Comparison of ENCODE assay signal across 25 mouse cellular contexts in the genomic region with DNA sequence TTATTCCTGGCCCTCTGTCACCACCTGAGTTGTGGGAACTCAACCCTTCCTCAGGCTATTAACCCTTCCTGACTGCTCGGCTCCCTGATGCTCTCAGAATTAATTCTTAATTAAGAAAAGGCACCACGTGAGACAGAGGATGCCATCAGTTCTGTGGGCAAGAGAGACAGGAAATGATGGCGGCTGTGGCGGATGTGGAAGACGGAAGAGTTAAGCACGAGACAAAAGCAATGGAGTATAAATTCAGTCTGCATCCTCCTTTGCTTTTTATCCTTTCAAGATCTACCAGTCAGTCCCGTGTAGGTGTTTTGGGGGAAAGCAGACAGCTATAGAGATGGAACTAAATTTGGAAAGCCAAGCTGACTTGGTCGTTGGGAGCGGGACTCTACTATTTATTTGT.
DNase-seq lines count a peak whose midpoint lies in the region; ATAC-seq lines count a peak whose summit lies in the region.
"Had no signal": no experiment of that assay in that cellular context is flagged by ENCODE, and none has a peak within 500 bp of the region (broad histone marks: within the 10 kb centered on the region; RNA-seq: fewer than 3 reads in every experiment).

No protein-coding gene starts in this region.

- H3K9ac ChIP-seq in forebrain, embryonic 14.5 days (ENCODE audit: low read length): no peak overlapping the region
- H3K9ac ChIP-seq: embryonic facial prominence, embryonic 13.5 days; forebrain, embryonic 12.5 days; forebrain, postnatal 0 days; hindbrain, embryonic 12.5 days had no signal

- ATAC-seq in activated CD4-positive, CD25-positive, alpha-beta regulatory T cell, adult 4 months: peak; percentile 75
- no peak for ATAC-seq in forebrain, embryonic 14.5 days
- no peak for ATAC-seq in megakaryocyte progenitor cell, adult 5-6 weeks (replicated peaks; ENCODE audit: poor library complexity)
- ATAC-seq: forebrain, postnatal 0 days; hindbrain, embryonic 16.5 days had no signal

- H3K4me2 ChIP-seq in forebrain, embryonic 14.5 days (ENCODE audit: low read length): no peak overlapping the region
- H3K4me2 ChIP-seq: embryonic facial prominence, embryonic 13.5 days; forebrain, embryonic 12.5 days; heart, embryonic 11.5 days; hindbrain, embryonic 12.5 days had no signal

- peak; percentile 30 for DNase-seq in thymus, postnatal 0 days (ENCODE audit: low spot score)
- DNase-seq in thymus, postnatal 4 days: no peak
- DNase-seq in naive thymus-derived CD4-positive, alpha-beta T cell, adult 2 months (ENCODE audit: low read depth): peak; percentile 76
- DNase-seq in forebrain, embryonic 14.5 days (ENCODE audit: low spot score): no peak
- DNase-seq in cerebellum, postnatal 36 days: no peak
- DNase-seq: adrenal gland, adult 2 months; adrenal gland, postnatal 14 days; cerebellum, adult 11 months; cerebellum, adult 2 months; cerebellum, adult 9-11 months; cerebellum, postnatal 25 days; embryo, embryonic 11 days; forebrain, postnatal 0 days; gastrocnemius, adult 2 months; gastrocnemius, postnatal 14 days; heart, adult 11 months had no signal

- no peaks in the 10 kb centered on the region for H3K36me3 ChIP-seq in forebrain, embryonic 14.5 days (ENCODE audit: control insufficient read depth, insufficient read depth, low read length)
- H3K36me3 ChIP-seq: embryonic facial prominence, embryonic 10.5 days; embryonic facial prominence, embryonic 13.5 days; forebrain, embryonic 12.5 days; hindbrain, embryonic 12.5 days had no signal

- H3K4me3 ChIP-seq in forebrain, embryonic 14.5 days (ENCODE audit: low read depth, low read length): no peak overlapping the region
- H3K4me3 ChIP-seq: embryonic facial prominence, embryonic 10.5 days; embryonic facial prominence, embryonic 13.5 days; erythroblast, embryonic 14.5 days; forebrain, embryonic 12.5 days; gastrocnemius, adult 2 months; hindbrain, embryonic 12.5 days had no signal

- H3K27ac ChIP-seq in forebrain, embryonic 14.5 days (ENCODE audit: low read depth, low read length): no peak overlapping the region
- H3K27ac ChIP-seq: embryonic facial prominence, embryonic 10.5 days; embryonic facial prominence, embryonic 13.5 days; forebrain, embryonic 12.5 days; gastrocnemius, adult 2 months; hindbrain, embryonic 12.5 days had no signal

- H3K9me3 ChIP-seq in forebrain, embryonic 14.5 days (replicated peaks; ENCODE audit: control insufficient read depth, low read length): no peaks in the 10 kb centered on the region
- H3K9me3 ChIP-seq: embryonic facial prominence, embryonic 10.5 days; embryonic facial prominence, embryonic 13.5 days; forebrain, embryonic 12.5 days; hindbrain, embryonic 12.5 days had no signal

- 77% methylated on average over 9 of the region's 9 CpGs for WGBS in forebrain, embryonic 14.5 days

- H3K4me1 ChIP-seq in forebrain, embryonic 14.5 days (ENCODE audit: control insufficient read depth, insufficient read depth, low read length): no peaks in the 10 kb centered on the region; the same call in 1 of the 2 replicates

- no peaks in the 10 kb centered on the region for H3K27me3 ChIP-seq in forebrain, embryonic 14.5 days (replicated peaks; ENCODE audit: control insufficient read depth, insufficient read depth, low read length)
- H3K27me3 ChIP-seq: embryonic facial prominence, embryonic 13.5 days; hindbrain, embryonic 12.5 days had no signal

Comparison
In these comparisons a context has a peak if more than half of its experiments do, and no peak if none do; other contexts are left out.
1. DNase-seq: peak in thymus, postnatal 0 days (single experiment) and naive thymus-derived CD4-positive, alpha-beta T cell, adult 2 months (single experiment); none in thymus, postnatal 4 days (single experiment), forebrain, embryonic 14.5 days (single experiment) and cerebellum, postnatal 36 days (0 of 2).